Mouse (Mus musculus) ES-E14 (cell line): ENCODE measurements at regions not wholly inside any gene's neighbourhood (a gene's known extent, or its start where the extent isn't known, plus 50 kb on each side); places are given as distances from the start of the nearest gene placed in this dataset.

ENCODE experiments used
- CHD2 ChIP-seq: IDR thresholded peaks from 2 replicates; pipeline ENCODE4 v1.6.1; 2014; ENCODE audit warnings: mild to moderate bottlenecking, low read depth, low read length, inconsistent platforms
- MAFK ChIP-seq: IDR thresholded peaks from 2 replicates; pipeline ENCODE4 v1.6.1; 2014; ENCODE audit warnings: mild to moderate bottlenecking, low read depth, low read length, inconsistent platforms; ENCODE audit not compliant: insufficient read depth
- ZC3H11A ChIP-seq: IDR thresholded peaks from 2 replicates; pipeline ENCODE4 v1.6.1; 2012; ENCODE audit warnings: low read depth, mild to moderate bottlenecking, inconsistent platforms, low read length, borderline replicate concordance
- ZNF384 ChIP-seq: IDR thresholded peaks from 2 replicates; pipeline ENCODE4 v1.6.1; 2012; ENCODE audit warnings: low read depth, low read length, inconsistent platforms

GRCm38 (mm10) chr14:80504351-80504750 is 520.5 kb downstream of the Olfm4 start:
- TF ChIP-seq CHD2 (no peak), MAFK (no peak), ZNF384 (no peak), ZC3H11A (no peak)
